Mouse (Mus musculus) bone marrow macrophage, adult 2 months (primary cell): ENCODE data around the gene Krt36. TPM values are rescaled to one million over a fixed set of nuclear protein-coding genes. Genes with fewer than 3 reads are reported as not detected.

Source experiments
- H3K27ac ChIP-seq: 2 replicates; pipeline ENCODE4 v1.5.1; 2012; ENCODE audit warnings: low read depth, low read length; ENCODE audit not compliant: insufficient read depth
- H3K4me1 ChIP-seq: 2 replicates; pipeline ENCODE4 v1.6.1; 2012; ENCODE audit warnings: low read length; ENCODE audit not compliant: control insufficient read depth, insufficient read depth
- H3K4me3 ChIP-seq: 2 replicates; pipeline ENCODE4 v1.5.1; 2012; ENCODE audit warnings: mild to moderate bottlenecking, low read length, moderate library complexity; ENCODE audit not compliant: insufficient read depth
- CTCF ChIP-seq: IDR thresholded peaks from 2 replicates; pipeline ENCODE4 v1.5.1; 2012; ENCODE audit warnings: low read depth, mild to moderate bottlenecking, low read length, moderate library complexity
- POLR2A ChIP-seq: IDR thresholded peaks from 2 replicates; pipeline ENCODE4 v1.6.1; 2012; ENCODE audit warnings: mild to moderate bottlenecking, low read depth, low read length, borderline replicate concordance
- polyA plus RNA-seq: library from polyadenylated mRNA; stranded (reverse); fragments of >200 nt; gene quantifications from 2 replicates; pipeline ENCODE4 v1.2.4, GENCODE M21; 2012; ENCODE audit not compliant: missing spikeins, insufficient read depth, insufficient read length

Krt36 gene
- polyA plus RNA-seq, 1 experiment = not detected

DNA sequence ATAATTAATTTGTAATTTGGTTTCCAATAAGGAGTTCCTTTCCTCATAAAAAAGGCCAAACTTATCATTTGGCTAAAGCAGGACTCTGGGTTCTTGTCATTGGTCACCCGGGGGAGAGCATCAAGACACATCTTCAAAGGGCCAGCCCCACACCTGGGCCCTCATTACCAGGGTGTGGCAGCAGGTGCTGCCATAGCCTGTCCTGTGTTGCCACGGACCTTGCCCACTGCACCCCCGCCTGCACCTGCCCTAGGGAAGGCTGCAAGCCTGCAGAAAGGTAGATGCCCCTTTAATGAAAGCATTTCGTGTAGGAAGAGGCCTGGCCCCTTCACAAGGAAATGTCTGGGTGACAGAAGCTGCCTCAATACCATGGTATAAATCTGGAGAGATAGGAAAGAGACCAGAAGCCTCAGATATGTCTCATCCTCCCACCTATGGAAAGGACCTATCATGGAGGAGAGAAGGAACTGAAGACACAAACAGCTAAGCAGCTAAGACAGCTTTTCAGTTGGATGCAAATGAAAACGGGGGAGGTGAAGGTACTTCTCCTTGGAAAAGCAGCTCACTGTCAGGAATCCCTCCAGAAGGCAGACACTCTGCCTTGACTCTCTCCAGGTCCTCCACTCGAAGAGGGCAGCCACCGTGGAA lies 16.9 kb downstream of the Krt36 start:
- TF ChIP-seq POLR2A (no peak), CTCF (no peak)
- Histone ChIP-seq H3K4me3 (no peak overlapping the region), H3K4me1 (no peaks in the 10 kb centered on the region), H3K27ac (no peak overlapping the region)

DNA sequence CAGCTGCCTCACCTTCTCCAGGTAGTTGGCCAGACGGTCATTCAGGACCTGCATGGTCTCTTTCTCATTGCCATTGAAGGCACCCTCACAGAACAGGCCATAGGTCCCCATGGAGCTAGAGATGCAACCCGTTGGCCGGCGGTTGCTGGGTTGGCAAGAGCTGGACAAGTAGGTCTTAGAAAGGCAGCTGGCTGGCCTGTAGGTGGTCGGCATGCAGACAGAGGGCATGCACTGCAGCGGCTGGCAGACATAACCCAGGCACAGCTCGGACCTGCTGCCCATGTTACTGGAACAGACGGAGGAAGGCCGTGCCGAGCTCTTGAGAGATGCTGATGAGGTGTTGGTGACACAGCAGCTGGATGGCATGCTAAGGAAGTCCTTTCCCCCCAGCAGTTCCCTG lies 17.6 kb downstream of the Krt36 start, which contains the start of gene Krt32:
Krt32 (minus strand) TSS at position 366 of the 400 bp plus-strand sequence.
- TF ChIP-seq POLR2A = no peak
- TF ChIP-seq CTCF = no peak
- H3K4me3 ChIP-seq = no peak within 1 kb of the TSS
- H3K27ac ChIP-seq = no peak within 1 kb of the TSS
- no peaks in the 10 kb centered on the region for H3K4me1 ChIP-seq

DNA sequence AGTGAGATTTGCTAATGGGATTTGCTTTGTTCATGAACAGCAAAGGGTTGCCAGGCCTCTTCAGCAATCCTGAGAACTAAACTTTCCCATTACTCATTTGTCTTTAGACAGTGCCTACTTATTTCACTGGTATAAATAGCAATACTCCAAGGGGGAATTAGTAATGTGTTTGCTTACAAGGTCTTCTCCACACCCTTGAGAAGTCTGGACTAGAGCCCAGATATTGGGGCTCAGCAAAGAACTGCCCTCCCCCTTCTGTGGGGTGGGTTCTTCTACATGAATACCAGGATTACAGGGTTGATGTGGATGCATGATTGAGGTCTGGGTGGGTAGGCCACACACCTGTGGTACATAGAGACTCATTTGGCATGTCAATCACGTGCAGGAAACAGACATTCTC lies 31.6 kb downstream of the Krt36 start:
- TF ChIP-seq POLR2A = no peak
- no peak for TF ChIP-seq CTCF
- Histone ChIP-seq H3K4me3 (no peak overlapping the region), H3K4me1 (no peaks in the 10 kb centered on the region), H3K27ac (no peak overlapping the region)

DNA sequence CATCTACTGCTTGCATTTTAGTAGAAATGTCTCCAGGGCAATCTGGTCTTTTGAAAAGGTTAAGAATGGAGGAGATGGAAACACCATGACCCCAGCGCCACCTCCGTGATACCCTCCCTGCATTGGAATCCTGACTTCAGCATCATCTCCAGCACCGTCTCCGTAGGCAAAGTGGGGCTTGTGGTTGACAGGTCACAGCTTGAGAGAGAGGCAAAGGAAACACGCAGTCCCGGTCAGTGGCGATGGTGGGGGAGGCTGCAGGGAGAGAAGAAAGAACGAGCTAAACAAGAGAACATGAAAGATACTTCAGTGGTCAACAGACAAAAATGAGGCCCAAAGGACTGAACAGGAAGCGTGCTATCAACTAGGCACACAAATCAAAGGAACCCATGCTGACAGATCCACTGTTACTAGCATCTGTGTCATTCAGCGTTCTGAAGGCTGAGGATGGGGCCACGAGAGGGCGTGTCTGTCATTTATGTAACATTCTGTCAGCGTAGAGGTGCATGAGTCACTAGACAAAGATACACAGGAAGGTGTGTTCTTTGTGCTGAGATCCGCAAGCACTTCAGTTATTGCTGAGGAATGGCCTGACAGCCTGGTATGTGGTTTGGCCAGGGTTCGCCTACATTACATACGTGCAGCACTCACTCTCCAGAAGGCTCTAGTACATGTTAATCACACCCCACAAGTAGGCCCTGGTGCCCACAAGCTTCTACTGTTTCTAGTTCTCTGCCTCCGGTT lies 38.0 kb downstream of the Krt36 start:
- Histone ChIP-seq H3K27ac (no peak overlapping the region), H3K4me3 (no peak overlapping the region), H3K4me1 (no peaks in the 10 kb centered on the region)
- no peak for TF ChIP-seq POLR2A
- no peak for TF ChIP-seq CTCF

DNA sequence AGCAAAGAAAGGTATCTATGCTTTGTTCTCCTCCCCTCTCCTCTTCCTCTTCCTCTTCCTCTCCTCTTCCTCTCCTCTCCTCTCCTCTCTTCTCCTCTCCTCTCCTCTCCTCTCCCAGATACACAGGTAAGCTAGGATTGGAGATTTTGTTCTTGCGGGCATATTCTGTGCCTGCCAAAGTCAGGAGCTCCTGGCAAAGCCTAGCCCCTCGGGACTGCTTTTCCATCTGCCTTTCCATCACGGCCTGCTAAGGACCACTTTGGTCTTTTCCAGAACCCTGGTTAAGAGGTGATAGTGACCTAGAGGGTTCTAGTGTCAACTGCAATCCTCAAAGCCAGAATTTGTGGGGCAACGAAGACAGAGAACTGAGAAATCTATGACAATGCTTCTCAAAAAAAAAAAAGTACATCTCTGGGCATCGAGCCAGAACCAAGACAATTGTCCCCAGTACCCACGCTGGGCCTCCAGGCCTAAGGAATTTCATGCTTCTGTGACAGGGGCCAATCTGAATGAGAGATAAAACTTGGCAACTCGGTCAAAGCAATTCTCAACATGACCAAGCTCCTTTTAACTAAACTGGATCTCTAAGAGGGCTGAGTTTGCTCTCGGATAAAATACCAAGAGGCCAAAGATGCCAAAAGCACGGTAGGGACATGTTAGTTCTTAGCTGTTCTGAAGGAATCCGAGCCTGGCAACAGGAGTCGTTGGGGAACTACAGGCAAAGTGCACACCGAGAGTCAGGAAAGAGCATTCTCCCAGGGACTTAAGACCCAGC lies 39.0 kb downstream of the Krt36 start:
- Histone ChIP-seq H3K4me1 (no peaks in the 10 kb centered on the region), H3K27ac (no peak overlapping the region), H3K4me3 (no peak overlapping the region)
- TF ChIP-seq CTCF (no peak), POLR2A (no peak)

DNA sequence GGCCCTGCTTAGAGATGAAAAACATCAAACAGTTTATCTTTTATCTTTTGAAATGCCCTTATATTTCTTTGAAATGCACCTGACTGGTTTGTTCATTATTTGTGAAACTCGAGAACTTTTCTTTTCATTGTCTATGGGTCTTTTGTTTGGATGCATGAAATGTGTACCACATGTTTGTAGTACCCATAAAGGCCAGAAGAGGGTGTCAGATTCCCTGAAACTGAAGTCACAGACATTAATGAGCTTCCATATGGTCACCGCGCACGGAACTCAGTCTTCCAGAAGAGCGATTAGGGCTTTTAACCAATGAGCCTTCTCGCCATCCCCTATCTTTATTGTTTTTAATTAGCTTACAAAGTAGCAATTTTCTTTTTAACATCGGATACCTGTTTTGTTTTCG lies 46.6 kb downstream of the Krt36 start:
- Histone ChIP-seq H3K27ac (no peak overlapping the region), H3K4me1 (no peaks in the 10 kb centered on the region), H3K4me3 (no peak overlapping the region)
- TF ChIP-seq POLR2A (no peak), CTCF (no peak)

DNA sequence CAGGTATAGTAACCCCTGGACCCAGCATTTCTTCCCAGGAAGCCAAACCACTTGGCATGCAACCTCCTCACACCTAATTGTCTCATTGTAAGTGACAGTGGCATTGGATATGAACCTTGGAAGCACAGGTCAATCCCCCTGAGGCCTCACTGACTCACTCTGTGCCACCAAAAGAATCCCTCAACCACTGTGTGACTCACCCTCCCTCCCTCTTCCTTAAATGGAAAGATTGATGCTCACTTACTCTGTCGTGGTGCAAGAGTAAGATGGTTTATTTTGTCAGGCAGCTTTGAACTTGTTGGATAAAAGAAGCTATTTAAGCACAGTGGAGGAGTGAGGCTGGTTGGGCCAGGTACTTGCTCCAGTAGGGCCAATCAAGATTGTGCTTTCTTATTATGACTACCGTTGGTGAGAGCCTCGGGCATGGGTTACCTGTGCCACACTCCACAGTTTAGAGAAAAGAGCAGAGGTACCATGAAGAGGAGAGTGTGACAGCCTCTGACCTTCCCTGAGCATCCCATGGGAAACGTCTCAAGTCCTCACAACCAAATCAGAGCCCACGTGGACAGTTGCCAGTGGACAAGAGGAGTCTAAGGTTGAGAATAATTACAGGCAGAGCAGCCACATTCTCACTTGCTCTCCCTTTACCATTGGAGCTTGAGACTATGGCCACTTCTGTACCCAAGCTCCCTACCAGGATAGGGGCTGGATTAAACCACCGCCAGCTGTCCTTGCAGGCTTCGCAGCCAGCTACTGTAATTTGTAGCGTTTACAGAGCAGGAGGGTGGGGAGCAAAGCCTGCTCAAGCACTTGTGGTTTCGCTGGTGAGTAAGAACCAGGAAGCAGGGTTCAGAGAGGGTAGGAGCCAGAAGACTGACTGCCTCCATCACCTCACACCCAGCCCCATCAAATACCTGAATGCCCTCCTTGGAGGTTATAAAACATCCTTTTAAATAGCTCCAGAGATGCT lies 49.5 kb downstream of the Krt36 start:
- H3K27ac ChIP-seq = no peak overlapping the region
- no peak for TF ChIP-seq CTCF
- no peak for TF ChIP-seq POLR2A

More for the DNA sequence above, 49.5 kb downstream of the Krt36 start:
- Histone ChIP-seq H3K4me3 (no peak overlapping the region), H3K4me1 (no peaks in the 10 kb centered on the region)

Other genes starting within 250 kb of the Krt36 start
- not detected in 2 replicates for gene Gm11568, start 247.7 kb downstream of the Krt36 start, polyA plus RNA-seq
- gene Gm11559, start 241.2 kb downstream of the Krt36 start, polyA plus RNA-seq = not detected in 2 replicates
- not detected in 2 replicates for gene Krtap9-1, start 232.2 kb downstream of the Krt36 start, polyA plus RNA-seq
- not detected in 2 replicates for gene Gm11567, start 226.4 kb downstream of the Krt36 start, polyA plus RNA-seq
- gene Krtap31-1, start 197.7 kb downstream of the Krt36 start, polyA plus RNA-seq = not detected in 2 replicates
- gene Gm11565, start 190.9 kb downstream of the Krt36 start, polyA plus RNA-seq = not detected in 2 replicates
- gene Krtap31-2, start 169.3 kb downstream of the Krt36 start, polyA plus RNA-seq = not detected in 2 replicates
- not detected in 2 replicates for gene Krtap9-5, start 157.2 kb downstream of the Krt36 start, polyA plus RNA-seq
- gene Krtap29-1, start 126.6 kb downstream of the Krt36 start, polyA plus RNA-seq = not detected in 2 replicates
- not detected in 2 replicates for gene Krtap16-1, start 119.0 kb downstream of the Krt36 start, polyA plus RNA-seq
- gene Krtap17-1, start 111.6 kb downstream of the Krt36 start, polyA plus RNA-seq = not detected in 2 replicates
- gene Krt33a, start 89.4 kb downstream of the Krt36 start, polyA plus RNA-seq = not detected in 2 replicates
- not detected in 2 replicates for gene Krt33b, start 75.8 kb downstream of the Krt36 start, polyA plus RNA-seq
- gene Krt34, start 64.1 kb downstream of the Krt36 start, polyA plus RNA-seq = not detected in 2 replicates
- gene Krt31, start 55.1 kb downstream of the Krt36 start, polyA plus RNA-seq = not detected in 2 replicates
- not detected in 2 replicates for gene Krt32, start 17.4 kb downstream of the Krt36 start, polyA plus RNA-seq
- not detected in 2 replicates for gene Krt35, start 9.4 kb downstream of the Krt36 start, polyA plus RNA-seq
- gene Krt13, start 15.9 kb upstream of the Krt36 start, polyA plus RNA-seq = not detected in 2 replicates
- not detected in 2 replicates for gene Krt15, start 30.3 kb upstream of the Krt36 start, polyA plus RNA-seq
- not detected in 2 replicates for gene Krt19, start 43.0 kb upstream of the Krt36 start, polyA plus RNA-seq
- not detected in 2 replicates for gene Krt9, start 87.6 kb upstream of the Krt36 start, polyA plus RNA-seq
- not detected in 2 replicates for gene Krt14, start 101.9 kb upstream of the Krt36 start, polyA plus RNA-seq
- gene Krt16, start 143.3 kb upstream of the Krt36 start, polyA plus RNA-seq = not detected in 2 replicates
- not detected in 2 replicates for gene Krt17, start 155.4 kb upstream of the Krt36 start, polyA plus RNA-seq
- gene Krt42, start 164.2 kb upstream of the Krt36 start, polyA plus RNA-seq = not detected in 2 replicates
- gene Eif1, start 214.3 kb upstream of the Krt36 start, polyA plus RNA-seq = 922 and 1,042 TPM in 2 replicates
- gene Gast, start 228.8 kb upstream of the Krt36 start, polyA plus RNA-seq = not detected in 2 replicates